Comparison of ENCODE assay signal across 11 mouse cellular contexts in genomic region chr4:149056957-149057356, GRCm38 (mm10). TPM values are rescaled to one million over a fixed set of nuclear protein-coding genes. Genes with fewer than 3 reads are reported as not detected.
A peak's percentile ranks its signal among the peaks of the same experiment; 100 is the strongest.
DNase-seq lines count a peak whose midpoint lies in the region; ATAC-seq and TF ChIP-seq lines count a peak whose summit lies in the region.
"Had no signal": no experiment of that assay in that cellular context is flagged by ENCODE, and none has a peak within 500 bp of the region (broad histone marks: within the 10 kb centered on the region; RNA-seq: fewer than 3 reads in every experiment).

No protein-coding gene starts in this region.

- 72% methylated on average over 16 of the region's 16 CpGs for WGBS in forebrain, embryonic 10.5 days
- 68% methylated on average over 16 of the region's 16 CpGs for WGBS in forebrain, embryonic 15.5 days
- 65% methylated on average over 16 of the region's 16 CpGs for WGBS in kidney, adult 2 months
- WGBS in neural tube, embryonic 11.5 days: 70% methylated on average over 16 of the region's 16 CpGs

- peaks cover 68% of the 10 kb centered on the region for H3K4me1 ChIP-seq in forebrain, embryonic 10.5 days
- peaks cover 35% of the 10 kb centered on the region for H3K4me1 ChIP-seq in forebrain, embryonic 15.5 days
- H3K4me1 ChIP-seq in kidney, adult 2 months (ENCODE audit: control insufficient read depth, insufficient read depth, low read length): no peaks in the 10 kb centered on the region
- peaks cover 22% of the 10 kb centered on the region for H3K4me1 ChIP-seq in neural tube, embryonic 11.5 days (ENCODE audit: control insufficient read depth, insufficient read depth, low read length)

- H3K27ac ChIP-seq in forebrain, embryonic 10.5 days: peak overlapping the region; percentile 53
- no peak overlapping the region for H3K27ac ChIP-seq in forebrain, embryonic 15.5 days (replicated peaks)
- no peak overlapping the region for H3K27ac ChIP-seq in kidney, adult 2 months (ENCODE audit: insufficient read depth, low read depth, low read length)
- peak overlapping the region; percentile 36; the same call in 1 of the 2 replicates for H3K27ac ChIP-seq in neural tube, embryonic 11.5 days (ENCODE audit: low read depth, low read length)
- H3K27ac ChIP-seq: macrophage had no signal

- peak; percentile 24; the same call in 1 of the 2 replicates for TF ChIP-seq CTCF in kidney, adult 2 months (conservative IDR thresholded peaks at IDR 0.05; ENCODE audit: insufficient read depth, insufficient read length, low read depth, low read length)

- no peak overlapping the region for H3K4me3 ChIP-seq in forebrain, embryonic 10.5 days
- no peak overlapping the region for H3K4me3 ChIP-seq in forebrain, embryonic 15.5 days
- H3K4me3 ChIP-seq in kidney, adult 2 months (ENCODE audit: insufficient read depth, low read depth, low read length): no peak overlapping the region
- no peak overlapping the region for H3K4me3 ChIP-seq in neural tube, embryonic 11.5 days (ENCODE audit: low read depth, low read length)

- no peak for ATAC-seq in forebrain, embryonic 15.5 days (replicated peaks)
- ATAC-seq in neural tube, embryonic 11.5 days (ENCODE audit: insufficient read depth, low FRiP score, low TSS enrichment): no peak

- no peak overlapping the region for H3K4me2 ChIP-seq in forebrain, embryonic 15.5 days (replicated peaks)
- 0 out of 2 replicates have a peak overlapping the region, but pooled peaks have one; percentile 8 for H3K4me2 ChIP-seq in neural tube, embryonic 11.5 days (ENCODE audit: low read depth)

- H3K27me3 ChIP-seq in forebrain, embryonic 10.5 days (ENCODE audit: poor library complexity, severe bottlenecking): peaks cover 3% of the 10 kb centered on the region; the same call in 1 of the 2 replicates
- H3K27me3 ChIP-seq in forebrain, embryonic 15.5 days: no peaks in the 10 kb centered on the region
- no peaks in the 10 kb centered on the region for H3K27me3 ChIP-seq in kidney, adult 2 months (replicated peaks; ENCODE audit: control insufficient read depth, insufficient read depth, low read length)
- no peaks in the 10 kb centered on the region for H3K27me3 ChIP-seq in neural tube, embryonic 11.5 days (ENCODE audit: control insufficient read depth, insufficient read depth, low read length)

- TF ChIP-seq POLR2A in kidney, adult 2 months (IDR thresholded peaks at IDR 0.05; ENCODE audit: low read depth, low read length): no peak

- H3K9ac ChIP-seq in forebrain, embryonic 15.5 days (replicated peaks): no peak overlapping the region
- H3K9ac ChIP-seq in neural tube, embryonic 11.5 days (ENCODE audit: low read length): no peak overlapping the region

- peaks cover 4% of the 10 kb centered on the region; the same call in 1 of the 2 replicates for H3K36me3 ChIP-seq in forebrain, embryonic 10.5 days (replicated peaks)
- H3K36me3 ChIP-seq in forebrain, embryonic 15.5 days: no peaks in the 10 kb centered on the region
- H3K36me3 ChIP-seq in kidney, adult 2 months (ENCODE audit: control insufficient read depth, insufficient read depth, low read length): no peaks in the 10 kb centered on the region
- H3K36me3 ChIP-seq in neural tube, embryonic 11.5 days (ENCODE audit: control insufficient read depth, insufficient read depth, low read length): no peaks in the 10 kb centered on the region

- DNase-seq in forebrain, embryonic 10.5 days (ENCODE audit: extremely low spot score, low spot score): no peak
- DNase-seq in kidney, adult 2 months: peak; percentile 46
- DNase-seq in kidney, adult 11 months: no peak
- no peak for DNase-seq in neural tube, embryonic 11.5 days (ENCODE audit: low spot score)
- DNase-seq in neural tube, embryonic 10.5 days (ENCODE audit: extremely low spot score, low spot score): no peak
- DNase-seq in right cerebral cortex, postnatal 36 days (ENCODE audit: low spot score in 2 of 2): no peak
- no peak for DNase-seq in layer of hippocampus, postnatal 36 days
- DNase-seq: cerebellum, postnatal 14 days; thymus, adult 2 months had no signal

- no peaks in the 10 kb centered on the region for H3K9me3 ChIP-seq in forebrain, embryonic 10.5 days
- no peaks in the 10 kb centered on the region for H3K9me3 ChIP-seq in forebrain, embryonic 15.5 days
- H3K9me3 ChIP-seq in neural tube, embryonic 11.5 days (ENCODE audit: control insufficient read depth, low read length): no peaks in the 10 kb centered on the region

RNA-seq across cellular contexts. Expression of gene Pex14, which starts 42.7 kb away (rescaled TPM):
- polyA plus RNA-seq in forebrain, embryonic 10.5 days (2016; fragmentation: Nextera tagmentation; extraction: Ambion mirVana): 54.4 and 58.9 TPM in 2 replicates
- polyA plus RNA-seq in forebrain, embryonic 15.5 days (2015; fragmentation: Nextera tagmentation; extraction: Ambion mirVana): 53.4 and 54.2 TPM in 2 replicates
- 49.3 and 55.0 TPM in 2 replicates for polyA plus RNA-seq in kidney, adult 2 months (2012; rRNA removed)
- 43.0 and 43.1 TPM in 2 replicates for polyA plus RNA-seq in neural tube, embryonic 11.5 days (2014; fragmentation: Nextera tagmentation; extraction: Ambion mirVana)
- 10 to 100 TPM; 43.6 to 44.0 TPM for total RNA-seq in layer of hippocampus, postnatal 36 days (2021)

RNA-seq across cellular contexts. Expression of gene Dffa, which starts 47.0 kb away (rescaled TPM):
- polyA plus RNA-seq in forebrain, embryonic 10.5 days (2016; fragmentation: Nextera tagmentation; extraction: Ambion mirVana): 30.5 and 33.4 TPM in 2 replicates
- polyA plus RNA-seq in forebrain, embryonic 15.5 days (2015; fragmentation: Nextera tagmentation; extraction: Ambion mirVana): 24.2 and 25.0 TPM in 2 replicates
- 20.1 and 20.8 TPM in 2 replicates for polyA plus RNA-seq in kidney, adult 2 months (2012; rRNA removed)
- 34.1 and 34.4 TPM in 2 replicates for polyA plus RNA-seq in neural tube, embryonic 11.5 days (2014; fragmentation: Nextera tagmentation; extraction: Ambion mirVana)
- total RNA-seq in layer of hippocampus, postnatal 36 days (2021): 10 to 100 TPM; 49.3 to 52.2 TPM

Comparison
In these comparisons a context has a peak if more than half of its experiments do, and no peak if none do; other contexts are left out.
1. H3K27ac ChIP-seq: peak in forebrain, embryonic 10.5 days (single experiment) and neural tube, embryonic 11.5 days (single experiment); none in forebrain, embryonic 15.5 days (single experiment) and kidney, adult 2 months (single experiment).